ENCODE assay signal across 7 mouse cellular contexts in genomic region chr12:57776290-57776997, GRCm38 (mm10).
A peak's percentile ranks its signal among the peaks of the same experiment; 100 is the strongest.
DNase-seq lines count a peak whose midpoint lies in the region; ATAC-seq and TF ChIP-seq lines count a peak whose summit lies in the region.

No protein-coding gene starts in this region.

- H3K27me3 ChIP-seq in liver, adult 2 months (ENCODE audit: control insufficient read depth, insufficient read depth, low read length), result no peaks in the 10 kb centered on the region
- H3K27me3 ChIP-seq in liver, embryonic 12.5 days (replicated peaks), result no peaks in the 10 kb centered on the region
- H3K27me3 ChIP-seq in forebrain, embryonic 13.5 days, result no peaks in the 10 kb centered on the region
- no peaks in the 10 kb centered on the region for H3K27me3 ChIP-seq in limb, embryonic 10.5 days (ENCODE audit: low read depth, poor library complexity, severe bottlenecking)
- no peaks in the 10 kb centered on the region for H3K27me3 ChIP-seq in stomach, embryonic 14.5 days (ENCODE audit: control insufficient read depth, insufficient read depth, low read length)

- H3K4me2 ChIP-seq in liver, embryonic 12.5 days, result no peak overlapping the region
- H3K4me2 ChIP-seq in forebrain, embryonic 13.5 days, result peak overlapping the region; percentile 42
- H3K4me2 ChIP-seq in stomach, embryonic 14.5 days (replicated peaks; ENCODE audit: low read depth, low read length), result no peak overlapping the region; the same call in 1 of the 2 replicates

- peak; percentile 78 for DNase-seq in liver, adult 2 months (ENCODE audit: extremely low read depth, low read depth, low spot score)
- peak; percentile 31 for DNase-seq in limb, embryonic 10.5 days (ENCODE audit: low spot score)
- no peak for DNase-seq in MN1 (ENCODE audit: low spot score)
- no peak for DNase-seq in kidney, postnatal 10 days

- 10% methylated on average over 12 of the region's 12 CpGs for WGBS in liver, adult 2 months
- WGBS in liver, embryonic 12.5 days (ENCODE audit: insufficient replicate concordance), result 33% methylated on average over 12 of the region's 12 CpGs
- 5% methylated on average over 12 of the region's 12 CpGs for WGBS in forebrain, embryonic 13.5 days
- 23% methylated on average over 12 of the region's 12 CpGs for WGBS in limb, embryonic 10.5 days
- WGBS in stomach, embryonic 14.5 days, result 12% methylated on average over 12 of the region's 12 CpGs

- H3K9me3 ChIP-seq in liver, embryonic 12.5 days (replicated peaks), result no peaks in the 10 kb centered on the region
- no peaks in the 10 kb centered on the region for H3K9me3 ChIP-seq in forebrain, embryonic 13.5 days (replicated peaks)
- H3K9me3 ChIP-seq in limb, embryonic 10.5 days (replicated peaks), result no peaks in the 10 kb centered on the region
- H3K9me3 ChIP-seq in stomach, embryonic 14.5 days (ENCODE audit: control insufficient read depth, low read depth, low read length), result no peaks in the 10 kb centered on the region

- H3K4me3 ChIP-seq in liver, adult 2 months (ENCODE audit: insufficient read depth, low read depth, low read length), result no peak overlapping the region
- no peak overlapping the region for H3K4me3 ChIP-seq in liver, embryonic 12.5 days
- H3K4me3 ChIP-seq in forebrain, embryonic 13.5 days, result no peak overlapping the region
- no peak overlapping the region for H3K4me3 ChIP-seq in limb, embryonic 10.5 days
- H3K4me3 ChIP-seq in stomach, embryonic 14.5 days (ENCODE audit: low read depth, low read length), result no peak overlapping the region

- H3K79me2 ChIP-seq in liver, adult 2 months (ENCODE audit: control insufficient read depth, insufficient read depth, low read length), result no peaks in the 10 kb centered on the region

- H3K36me3 ChIP-seq in liver, adult 2 months (ENCODE audit: control insufficient read depth, insufficient read depth, low read length), result no peaks in the 10 kb centered on the region
- no peaks in the 10 kb centered on the region for H3K36me3 ChIP-seq in liver, embryonic 12.5 days
- no peaks in the 10 kb centered on the region for H3K36me3 ChIP-seq in forebrain, embryonic 13.5 days (ENCODE audit: poor library complexity, severe bottlenecking)
- H3K36me3 ChIP-seq in limb, embryonic 10.5 days, result no peaks in the 10 kb centered on the region
- no peaks in the 10 kb centered on the region for H3K36me3 ChIP-seq in stomach, embryonic 14.5 days (ENCODE audit: control insufficient read depth, insufficient read depth, low read length)

- ATAC-seq in liver, embryonic 12.5 days, result no peak
- peak; percentile 41; the same call in 1 of the 2 replicates for ATAC-seq in forebrain, embryonic 13.5 days
- ATAC-seq in stomach, embryonic 14.5 days (ENCODE audit: insufficient number of reproducible peaks, insufficient read depth, low FRiP score, low read depth), result 0 out of 2 replicates have a peak, but pooled peaks have one; percentile 49

- no peak for TF ChIP-seq CTCF in liver, adult 2 months (IDR thresholded peaks at IDR 0.05; ENCODE audit: low read depth, low read length)

- H3K4me1 ChIP-seq in liver, adult 2 months (ENCODE audit: control insufficient read depth, insufficient read depth, low read length), result peaks cover 7% of the 10 kb centered on the region; the same call in 1 of the 2 replicates
- H3K4me1 ChIP-seq in liver, embryonic 12.5 days, result no peaks in the 10 kb centered on the region
- no peaks in the 10 kb centered on the region for H3K4me1 ChIP-seq in forebrain, embryonic 13.5 days
- peaks cover 3% of the 10 kb centered on the region; the same call in 1 of the 2 replicates for H3K4me1 ChIP-seq in limb, embryonic 10.5 days
- H3K4me1 ChIP-seq in stomach, embryonic 14.5 days (ENCODE audit: control insufficient read depth, insufficient read depth, low read length), result peaks cover 2% of the 10 kb centered on the region; the same call in 1 of the 2 replicates

- no peak overlapping the region for H3K9ac ChIP-seq in liver, adult 2 months (ENCODE audit: low read depth, low read length)
- no peak overlapping the region for H3K9ac ChIP-seq in liver, embryonic 12.5 days
- no peak overlapping the region for H3K9ac ChIP-seq in forebrain, embryonic 13.5 days
- no peak overlapping the region for H3K9ac ChIP-seq in stomach, embryonic 14.5 days (replicated peaks; ENCODE audit: low read depth, low read length)

- no peak overlapping the region for H3K27ac ChIP-seq in liver, adult 2 months (replicated peaks; ENCODE audit: insufficient read depth, low read depth, low read length)
- no peak overlapping the region for H3K27ac ChIP-seq in liver, embryonic 12.5 days
- no peak overlapping the region for H3K27ac ChIP-seq in forebrain, embryonic 13.5 days
- H3K27ac ChIP-seq in limb, embryonic 10.5 days, result no peak overlapping the region
- H3K27ac ChIP-seq in stomach, embryonic 14.5 days (ENCODE audit: low read length), result no peak overlapping the region

- TF ChIP-seq POLR2A in liver, adult 2 months (IDR thresholded peaks at IDR 0.05; ENCODE audit: extremely low read depth, insufficient read depth, low read length), result no peak

Comparison
In these comparisons a context has a peak if more than half of its experiments do, and no peak if none do; other contexts are left out.
1. DNase-seq: peak in liver, adult 2 months (single experiment) and limb, embryonic 10.5 days (single experiment); none in MN1 (single experiment) and kidney, postnatal 10 days (single experiment).